Mouse (Mus musculus) gastrocnemius, postnatal 25 days (tissue): Measurements from ENCODE around the gene Hba-a1. TPM values are rescaled to one million over a fixed set of nuclear protein-coding genes. Genes with fewer than 3 reads are reported as not detected.
"Not testable (repeated sequence)": the region's sequence is repeated elsewhere in the genome, so short reads cannot be mapped to it uniquely, and the experiment has no call there.

Experiments used
- DNase-seq: peaks from one replicate; pipeline ENCODE4 v3.0.0; 2022
- long read RNA-seq, 2 experiments: library from polyadenylated mRNA; stranded (forward); transcript quantifications; one replicate each; pipeline ENCODE4 v2.0.0; 2021
- total RNA-seq, 2 experiments: library from RNA; stranded (reverse); gene quantifications; 1 replicate in 1 of 2; 2 replicates in 1 of 2; pipeline ENCODE4 v1.2.3; 2021

Hba-a1 gene
- total RNA-seq = 1,000 to 10,000 TPM in 1 of 2 experiments, 100 to 1,000 TPM in 1; 451 to 2,047 TPM
- long read RNA-seq, experiment 1, transcript Hba-a1-201 (3 exons, 699 nt) = major isoform, 483 of 507 reads
- long read RNA-seq, experiment 1, transcript Hba-a1-202 (2 exons, 494 nt) = minor isoform, 18 of 507 reads
- long read RNA-seq, experiment 1, partial matches to known transcripts = 6 of 507 reads
- long read RNA-seq, experiment 1, other reads (novel, unspliced or antisense) = 0 of 507 reads
- long read RNA-seq, experiment 2, transcript Hba-a1-202 (2 exons, 494 nt) = minor isoform, 5 of 349 reads
- long read RNA-seq, experiment 2, transcript Hba-a1-201 (3 exons, 699 nt) = major isoform, 340 of 349 reads
- long read RNA-seq, experiment 2, partial matches to known transcripts = 4 of 349 reads
- long read RNA-seq, experiment 2, other reads (novel, unspliced or antisense) = 0 of 349 reads

- not testable (repeated sequence) for DNase-seq
These were observed at the start of gene Hba-a1 for GRCm38 (mm10) chr11:32283091-32283777. Gene Hba-a1, plus strand, starts transcription at chr11:32283511.

- DNase-seq = no peak
These were observed 49.4 kb upstream of the Hba-a1 start for GRCm38 (mm10) chr11:32233895-32234294.

GRCm38 (mm10) chr11:32234816-32235485 lies 48.4 kb upstream of the Hba-a1 start:
- DNase-seq = no peak

GRCm38 (mm10) chr11:32235646-32236045 lies 47.7 kb upstream of the Hba-a1 start:
- peak; percentile 83 for DNase-seq

- DNase-seq = no peak
These were observed 47.2 kb upstream of the Hba-a1 start for GRCm38 (mm10) chr11:32236132-32236531.

- no peak for DNase-seq
These were observed 46.5 kb upstream of the Hba-a1 start for GRCm38 (mm10) chr11:32236712-32237410.

GRCm38 (mm10) chr11:32237411-32237795 lies 45.9 kb upstream of the Hba-a1 start:
- DNase-seq = no peak

- DNase-seq = peak; percentile 51
These were observed 45.0 kb upstream of the Hba-a1 start for GRCm38 (mm10) chr11:32238093-32238860.

- no peak for DNase-seq
These were observed 41.9 kb upstream of the Hba-a1 start for GRCm38 (mm10) chr11:32241391-32241790.

- DNase-seq = no peak
These were observed 41.1 kb upstream of the Hba-a1 start for GRCm38 (mm10) chr11:32242209-32242608.

- no peak for DNase-seq
These were observed 39.9 kb upstream of the Hba-a1 start for GRCm38 (mm10) chr11:32243205-32243955.

- peak; percentile 60 for DNase-seq
These were observed 39.2 kb upstream of the Hba-a1 start for GRCm38 (mm10) chr11:32244064-32244463.

GRCm38 (mm10) chr11:32244617-32245016 lies 38.7 kb upstream of the Hba-a1 start:
- DNase-seq = no peak

GRCm38 (mm10) chr11:32245614-32246013 lies 37.7 kb upstream of the Hba-a1 start:
- no peak for DNase-seq

- no peak for DNase-seq
These were observed 36.2 kb upstream of the Hba-a1 start for GRCm38 (mm10) chr11:32247068-32247467.

- DNase-seq = no peak
These were observed 35.0 kb upstream of the Hba-a1 start for GRCm38 (mm10) chr11:32248350-32248749.

- no peak for DNase-seq
These were observed 32.2 kb upstream of the Hba-a1 start for GRCm38 (mm10) chr11:32250880-32251763.

GRCm38 (mm10) chr11:32253121-32253520 lies 30.2 kb upstream of the Hba-a1 start:
- DNase-seq = no peak

- DNase-seq = no peak
These were observed 27.2 kb upstream of the Hba-a1 start for GRCm38 (mm10) chr11:32256146-32256545.

GRCm38 (mm10) chr11:32256566-32256965 lies 26.7 kb upstream of the Hba-a1 start:
- DNase-seq = no peak
